Mouse (Mus musculus): ENCODE data around the gene Gm14214. TPM values are rescaled to one million over a fixed set of nuclear protein-coding genes. Genes with fewer than 3 reads are reported as not detected.

The Gm14214 gene
- polyA plus RNA-seq, 1 experiment from 2014 or later = not detected

DNA sequence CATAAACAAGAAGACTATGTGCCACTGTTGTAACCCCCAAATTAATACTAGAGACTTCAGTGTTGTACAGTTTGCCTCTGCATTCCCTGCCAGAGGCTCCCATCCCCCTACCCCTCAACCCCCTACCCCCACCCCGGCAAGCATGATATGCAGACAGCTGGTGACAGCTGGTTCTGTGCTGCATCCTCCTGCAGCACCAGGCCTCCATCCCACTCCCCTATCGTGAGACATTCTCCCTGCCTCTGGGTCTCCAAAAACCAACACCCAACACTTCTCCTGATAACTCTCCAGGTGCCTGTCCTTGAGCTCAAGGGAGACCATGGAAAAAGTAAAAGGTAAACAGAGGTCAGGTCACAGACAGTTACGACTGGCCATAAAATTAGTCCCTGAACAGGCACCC is 40.1 kb downstream of the Gm14214 start:
- Histone ChIP-seq H3K4me3 (no peak overlapping the region), H3K27ac (ENCODE audit: poor library complexity, severe bottlenecking) (no peak overlapping the region), H3K4me1 (replicated peaks) (no peaks in the 10 kb centered on the region), H3K36me3 (no peaks in the 10 kb centered on the region), H3K9me3 (replicated peaks) (no peaks in the 10 kb centered on the region), H3K27me3 (replicated peaks) (no peaks in the 10 kb centered on the region), H3K4me2 (no peak overlapping the region), H3K9ac (no peak overlapping the region)
- ATAC-seq (ENCODE audit: insufficient number of reproducible peaks, low FRiP score) = no peak
- WGBS = 18% methylated on average over 3 of the region's 3 CpGs

DNA sequence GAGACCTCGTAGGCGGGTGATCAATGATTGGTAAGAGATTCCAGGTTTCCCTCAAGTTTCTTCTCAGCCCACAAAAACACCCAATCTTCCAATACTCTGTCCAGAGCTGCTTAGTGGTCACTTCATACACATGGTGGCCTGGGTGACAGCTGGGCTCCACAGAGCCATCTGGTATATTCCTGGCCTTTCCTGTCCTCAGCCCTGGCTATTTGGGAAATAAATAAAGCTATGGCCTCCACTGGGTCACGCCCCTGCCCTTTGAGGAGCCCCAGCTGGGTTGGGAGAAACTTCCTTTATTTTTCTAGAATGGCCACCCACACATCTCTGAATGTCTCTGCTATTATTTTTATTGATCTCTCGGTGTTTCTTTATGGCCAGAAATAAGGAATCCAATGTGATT is 46.4 kb downstream of the Gm14214 start:
- Histone ChIP-seq H3K4me2 (no peak overlapping the region), H3K27me3 (replicated peaks) (no peaks in the 10 kb centered on the region), H3K27ac (ENCODE audit: poor library complexity, severe bottlenecking) (no peak overlapping the region), H3K9ac (no peak overlapping the region), H3K4me1 (replicated peaks) (no peaks in the 10 kb centered on the region), H3K4me3 (no peak overlapping the region), H3K36me3 (no peaks in the 10 kb centered on the region), H3K9me3 (replicated peaks) (no peaks in the 10 kb centered on the region)
- 84% methylated on average over 4 of the region's 4 CpGs for WGBS
- ATAC-seq (ENCODE audit: insufficient number of reproducible peaks, low FRiP score) = no peak

DNA sequence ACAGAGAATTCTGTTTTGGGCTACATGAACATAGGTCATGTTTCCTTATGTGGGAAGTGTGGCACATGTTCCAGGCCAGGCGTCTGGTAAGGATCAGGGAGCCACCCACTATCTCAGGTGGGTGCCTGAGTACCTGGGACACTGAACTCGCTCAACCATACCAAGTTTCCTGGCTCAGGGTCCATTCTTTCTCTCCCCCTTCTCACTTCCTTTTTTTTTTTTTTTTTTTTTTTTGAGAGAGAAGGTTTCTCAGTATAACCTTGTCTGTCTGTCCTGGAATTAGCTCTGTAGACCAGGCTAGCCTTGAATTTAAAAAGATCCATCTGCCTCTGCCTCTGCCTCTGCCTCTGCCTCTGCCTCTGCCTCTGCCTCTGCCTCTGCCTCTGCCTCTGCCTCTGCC is 49.5 kb downstream of the Gm14214 start:
- Histone ChIP-seq H3K27ac (ENCODE audit: poor library complexity, severe bottlenecking) (no peak overlapping the region), H3K9me3 (replicated peaks) (no peaks in the 10 kb centered on the region), H3K27me3 (replicated peaks) (no peaks in the 10 kb centered on the region), H3K9ac (no peak overlapping the region), H3K4me2 (no peak overlapping the region), H3K4me3 (no peak overlapping the region), H3K4me1 (replicated peaks) (no peaks in the 10 kb centered on the region), H3K36me3 (no peaks in the 10 kb centered on the region)
- 78% methylated on average over 2 of the region's 2 CpGs for WGBS
- no peak for ATAC-seq (ENCODE audit: insufficient number of reproducible peaks, low FRiP score)

Other genes with a start within 250 kb of the Gm14214 start
- gene 1700003F12Rik, start 222.9 kb downstream of the Gm14214 start, polyA plus RNA-seq (2016; fragmentation: Nextera tagmentation; extraction: Ambion mirVana) = 0.48 and 0.78 TPM in 2 replicates
- 0.13 and 0.15 TPM in 2 replicates for gene Actl10, start 218.3 kb downstream of the Gm14214 start, polyA plus RNA-seq (2016; fragmentation: Nextera tagmentation; extraction: Ambion mirVana)
- gene Necab3, start 211.1 kb downstream of the Gm14214 start, polyA plus RNA-seq (2016; fragmentation: Nextera tagmentation; extraction: Ambion mirVana) = 0.27 and 0.87 TPM in 2 replicates
- gene E2f1, start 200.1 kb downstream of the Gm14214 start, polyA plus RNA-seq (2016; fragmentation: Nextera tagmentation; extraction: Ambion mirVana) = 21.7 and 21.8 TPM in 2 replicates
- gene Pxmp4, start 166.3 kb downstream of the Gm14214 start, polyA plus RNA-seq (2016; fragmentation: Nextera tagmentation; extraction: Ambion mirVana) = 18.9 and 20.5 TPM in 2 replicates
- 0.78 and 0.82 TPM in 2 replicates for gene Zfp341, start 156.7 kb downstream of the Gm14214 start, polyA plus RNA-seq (2016; fragmentation: Nextera tagmentation; extraction: Ambion mirVana)
- 0.64 TPM in 1 of 2 replicates, not detected in the other for gene 4930519P11Rik, start 156.6 kb downstream of the Gm14214 start, polyA plus RNA-seq (2016; fragmentation: Nextera tagmentation; extraction: Ambion mirVana)
- gene Chmp4b, start 118.3 kb downstream of the Gm14214 start, polyA plus RNA-seq (2016; fragmentation: Nextera tagmentation; extraction: Ambion mirVana) = 23.3 and 24.4 TPM in 2 replicates
- gene Raly, start 21.1 kb upstream of the Gm14214 start, polyA plus RNA-seq (2016; fragmentation: Nextera tagmentation; extraction: Ambion mirVana) = 27.2 and 29.8 TPM in 2 replicates
- gene a, start 21.4 kb upstream of the Gm14214 start, polyA plus RNA-seq (2016; fragmentation: Nextera tagmentation; extraction: Ambion mirVana) = not detected in 2 replicates
- gene Eif2s2, start 122.9 kb upstream of the Gm14214 start, polyA plus RNA-seq (2016; fragmentation: Nextera tagmentation; extraction: Ambion mirVana) = 79.6 and 80.5 TPM in 2 replicates
- gene Gm14226, start 248.2 kb upstream of the Gm14214 start, polyA plus RNA-seq (2016; fragmentation: Nextera tagmentation; extraction: Ambion mirVana) = 0.94 and 0.95 TPM in 2 replicates

All from heart, embryonic 12.5 days (tissue).